Mouse (Mus musculus) hindbrain, embryonic 16.5 days (tissue): ENCODE data around the gene Pdcd5. TPM values are rescaled to one million over a fixed set of nuclear protein-coding genes. Genes with fewer than 3 reads are reported as not detected.
A peak's percentile ranks its signal among the peaks of the same experiment; 100 is the strongest.

ENCODE experiments used
- ATAC-seq: fragments of 200-750 bp; cut with Nextera tagmentation; 2 replicates; pipeline ENCODE4 v1.8.0; 2017; ENCODE audit warnings: moderate TSS enrichment, moderate library complexity
- H3K27ac ChIP-seq: fragments of 300-500 bp; sonication (generic); 2 replicates; pipeline ENCODE4 v1.5.1; 2014; ENCODE audit warnings: low read depth, mild to moderate bottlenecking, control low read depth, low read length, moderate library complexity
- H3K27me3 ChIP-seq: fragments of 300-500 bp; sonication (generic); replicated peaks from 2 replicates; pipeline ENCODE4 v1.6.1; 2014; ENCODE audit warnings: low read length; ENCODE audit not compliant: control insufficient read depth, insufficient read depth
- H3K36me3 ChIP-seq: fragments of 300-500 bp; sonication (generic); 2 replicates; pipeline ENCODE4 v1.6.1; 2014; ENCODE audit warnings: mild to moderate bottlenecking, low read length, moderate library complexity, mixed read lengths; ENCODE audit not compliant: control insufficient read depth, insufficient read depth
- H3K4me1 ChIP-seq: fragments of 300-500 bp; sonication (generic); 2 replicates; pipeline ENCODE4 v1.6.1; 2014; ENCODE audit warnings: low read depth, low read length; ENCODE audit not compliant: control insufficient read depth, insufficient read depth
- H3K4me2 ChIP-seq: fragments of 300-500 bp; sonication (generic); 2 replicates; pipeline ENCODE4 v1.6.1; 2014; ENCODE audit warnings: mild to moderate bottlenecking, low read length, control low read depth, moderate library complexity
- H3K4me3 ChIP-seq: fragments of 300-500 bp; sonication (generic); 2 replicates; pipeline ENCODE4 v1.5.1; 2014; ENCODE audit warnings: mild to moderate bottlenecking, low read length, control low read depth, moderate library complexity
- H3K9ac ChIP-seq: fragments of 300-500 bp; sonication (generic); 2 replicates; pipeline ENCODE4 v1.6.1; 2014; ENCODE audit warnings: low read depth, mild to moderate bottlenecking, control low read depth, low read length, moderate library complexity
- H3K9me3 ChIP-seq: fragments of 300-500 bp; sonication (generic); 2 replicates; pipeline ENCODE4 v1.6.1; 2014; ENCODE audit warnings: mild to moderate bottlenecking, low read length, moderate library complexity; ENCODE audit not compliant: control insufficient read depth
- WGBS: fragments of 180-500 bp; shearing (Covaris S2); extraction: QIAGEN DNeasy Blood & Tissue Kit; methylation state at CpG from one replicate; pipeline ENCODE4 v1.1.7; 2014; 5-methylcytosine and 5-hydroxymethylcytosine counted together
- polyA plus RNA-seq: library from polyadenylated mRNA; unstranded; fragments of >200 nt; fragmentation: Nextera tagmentation; extraction: Ambion mirVana; gene quantifications from 2 replicates; pipeline ENCODE4 v1.2.1, GENCODE M21; 2015

Gene Pdcd5
- polyA plus RNA-seq, 1 experiment from 2014 or later = 244 TPM

- Histone ChIP-seq H3K9me3 (peaks cover 5% of the 10 kb centered on the region; the same call in 1 of the 2 replicates), H3K27me3 (no peaks in the 10 kb centered on the region), H3K27ac (no peak overlapping the region), H3K36me3 (no peaks in the 10 kb centered on the region), H3K9ac (no peak overlapping the region), H3K4me1 (peaks cover 6% of the 10 kb centered on the region), H3K4me2 (no peak overlapping the region), H3K4me3 (no peak overlapping the region)
- WGBS = 85% methylated on average over 3 of the region's 3 CpGs
- ATAC-seq = no peak
Measured at GRCm38 (mm10) chr7:35681559-35681958, 34.2 kb upstream of the Pdcd5 start.

GRCm38 (mm10) chr7:35678976-35679375, 31.7 kb upstream of the Pdcd5 start:
- H3K27me3 ChIP-seq = no peaks in the 10 kb centered on the region
- peaks cover 5% of the 10 kb centered on the region; the same call in 1 of the 2 replicates for H3K9me3 ChIP-seq
- no peak overlapping the region for H3K9ac ChIP-seq
- H3K4me2 ChIP-seq = no peak overlapping the region
- ATAC-seq = no peak
- H3K4me3 ChIP-seq = no peak overlapping the region
- H3K4me1 ChIP-seq = no peaks in the 10 kb centered on the region
- no peaks in the 10 kb centered on the region for H3K36me3 ChIP-seq
- 75% methylated on average over 4 of the region's 4 CpGs for WGBS
- H3K27ac ChIP-seq = no peak overlapping the region

DNA sequence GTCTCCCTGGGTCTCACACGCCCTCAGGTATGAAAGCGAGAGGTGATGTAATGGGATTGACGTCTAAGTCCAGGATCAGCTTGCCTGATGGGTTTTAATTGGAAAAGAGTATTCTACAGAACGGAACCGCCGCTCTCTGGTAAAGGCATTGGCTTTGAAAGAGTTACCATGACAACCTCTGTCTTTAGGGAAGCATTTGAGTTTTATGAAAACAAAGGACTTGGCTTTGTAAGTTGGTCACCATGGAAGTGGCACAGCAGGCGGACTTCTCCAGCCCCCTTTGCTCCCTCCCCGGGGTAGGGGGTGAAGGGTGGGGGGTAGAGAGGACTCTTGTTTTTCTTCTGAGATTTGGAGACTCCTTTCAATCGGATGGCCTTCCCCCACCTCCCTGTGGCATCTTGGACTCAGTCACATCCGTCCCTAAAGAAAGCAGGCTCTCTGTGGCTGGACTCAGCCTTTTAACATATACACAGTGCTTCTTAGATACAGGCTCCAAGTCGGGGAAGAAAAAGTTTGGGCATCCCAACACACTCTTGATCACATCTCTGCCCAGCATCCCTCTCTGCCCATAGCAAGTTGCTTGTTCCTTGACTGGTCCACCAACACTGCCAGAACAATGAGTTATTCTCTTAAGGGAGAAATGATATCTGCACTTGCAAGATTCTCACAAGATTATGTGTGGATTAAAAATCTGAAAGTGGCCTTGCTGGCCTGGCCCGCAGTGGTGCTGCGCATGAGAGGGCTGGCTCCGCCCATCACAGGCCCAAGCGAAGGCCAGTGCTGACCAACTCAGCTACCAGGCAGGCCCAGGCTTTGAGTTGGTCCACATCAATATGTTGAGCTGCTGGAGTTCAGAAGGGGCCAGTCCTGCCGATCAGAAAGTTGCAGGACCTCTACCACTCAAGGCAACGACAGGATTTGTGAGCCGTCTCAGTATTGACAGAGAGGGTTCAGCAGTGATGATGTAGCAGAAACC, 21.0 kb upstream of the Pdcd5 start:
- no peak overlapping the region for H3K4me3 ChIP-seq
- no peaks in the 10 kb centered on the region for H3K36me3 ChIP-seq
- H3K9ac ChIP-seq = no peak overlapping the region
- H3K9me3 ChIP-seq = no peaks in the 10 kb centered on the region
- H3K4me2 ChIP-seq = 0 out of 2 replicates have a peak overlapping the region, but pooled peaks have one; percentile 12
- H3K4me1 ChIP-seq = peaks cover 16% of the 10 kb centered on the region
- ATAC-seq = peak; percentile 90
- H3K27ac ChIP-seq = peak overlapping the region; percentile 76
- H3K27me3 ChIP-seq = 0 out of 2 replicates have a peak, but pooled peaks cover 2% of the 10 kb centered on the region
- 25% methylated on average over 18 of the region's 18 CpGs for WGBS

- H3K9ac ChIP-seq = peak overlapping the region; percentile 23; the same call in 1 of the 2 replicates
- H3K9me3 ChIP-seq = peaks cover 5% of the 10 kb centered on the region; the same call in 1 of the 2 replicates
- 35% methylated on average over 16 of the region's 16 CpGs for WGBS
- H3K36me3 ChIP-seq = no peaks in the 10 kb centered on the region
- ATAC-seq = no peak
- no peak overlapping the region for H3K4me2 ChIP-seq
- peaks cover 16% of the 10 kb centered on the region for H3K4me1 ChIP-seq
- H3K27me3 ChIP-seq = no peaks in the 10 kb centered on the region
- H3K27ac ChIP-seq = no peak overlapping the region
- H3K4me3 ChIP-seq = no peak overlapping the region
Measured at GRCm38 (mm10) chr7:35663790-35664376, 16.6 kb upstream of the Pdcd5 start.

DNA sequence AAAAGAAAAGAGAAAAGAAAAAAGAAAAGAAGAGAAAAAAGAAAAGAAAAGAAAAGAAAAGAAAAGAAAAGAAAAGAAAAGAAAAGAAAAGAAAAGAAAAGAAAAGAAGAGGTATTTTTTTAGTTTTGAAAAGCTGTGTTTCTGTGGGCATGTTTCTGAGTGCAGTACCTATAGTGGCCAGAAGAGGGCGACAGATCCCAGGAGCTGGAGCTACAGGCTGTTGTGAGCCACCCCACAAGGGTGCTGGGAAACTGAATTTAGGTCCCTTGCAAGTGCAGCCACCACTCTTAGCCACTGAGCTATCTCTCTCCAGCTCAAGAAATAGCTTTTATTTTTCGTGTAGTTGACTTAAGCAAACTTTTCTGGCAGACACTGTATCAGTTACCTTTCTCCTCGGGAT, 11.9 kb upstream of the Pdcd5 start:
- WGBS = 65% methylated on average over 3 of the region's 3 CpGs

GRCm38 (mm10) chr7:35657829-35658228, 10.5 kb upstream of the Pdcd5 start:
- Histone ChIP-seq H3K4me2 (no peak overlapping the region), H3K27ac (no peak overlapping the region), H3K27me3 (no peaks in the 10 kb centered on the region), H3K9ac (no peak overlapping the region), H3K4me1 (no peaks in the 10 kb centered on the region), H3K4me3 (no peak overlapping the region), H3K36me3 (no peaks in the 10 kb centered on the region), H3K9me3 (peaks cover 5% of the 10 kb centered on the region; the same call in 1 of the 2 replicates)
- ATAC-seq = no peak
- WGBS = 37% methylated on average over 6 of the region's 6 CpGs

More for the DNA sequence above, 11.9 kb upstream of the Pdcd5 start:
- H3K27me3 ChIP-seq = no peaks in the 10 kb centered on the region
- no peaks in the 10 kb centered on the region for H3K36me3 ChIP-seq
- no peak overlapping the region for H3K4me2 ChIP-seq
- peaks cover 5% of the 10 kb centered on the region; the same call in 1 of the 2 replicates for H3K9me3 ChIP-seq
- H3K27ac ChIP-seq = no peak overlapping the region
- ATAC-seq = no peak
- H3K4me1 ChIP-seq = peaks cover 6% of the 10 kb centered on the region
- no peak overlapping the region for H3K4me3 ChIP-seq
- no peak overlapping the region for H3K9ac ChIP-seq

DNA sequence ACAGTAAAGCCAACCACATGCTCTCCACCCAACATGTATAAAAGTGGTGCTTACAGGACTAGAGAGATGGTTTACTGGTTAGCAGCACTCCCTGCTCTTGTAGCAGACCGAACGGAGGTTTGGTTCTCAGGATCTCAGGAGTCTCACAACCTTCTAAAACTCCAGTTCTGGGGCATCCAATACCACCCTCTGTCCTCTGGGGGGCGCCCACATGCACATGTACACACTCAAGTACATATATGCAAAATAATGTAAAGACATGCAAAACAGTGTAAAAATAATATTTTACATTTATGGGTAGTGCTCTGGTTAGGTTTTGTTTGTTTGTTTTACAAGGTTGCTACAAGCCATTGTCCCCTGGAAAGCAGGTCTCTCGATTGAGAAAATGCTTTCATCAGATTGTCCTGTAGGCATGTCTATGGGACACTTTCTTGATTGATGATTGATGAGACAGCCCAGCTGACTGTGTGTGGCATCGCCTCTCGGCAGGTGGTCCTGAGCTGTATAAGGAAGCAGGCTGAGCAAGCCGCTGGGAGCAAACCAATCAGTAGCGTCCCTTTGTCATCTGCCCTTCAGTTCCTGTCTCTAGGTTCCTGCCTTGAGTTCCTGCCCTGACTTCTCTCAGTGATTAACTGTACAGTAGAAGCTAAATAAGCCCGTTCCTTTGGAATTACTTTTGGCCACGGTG, 4.4 kb upstream of the Pdcd5 start:
- ATAC-seq = no peak
- Histone ChIP-seq H3K36me3 (no peaks in the 10 kb centered on the region), H3K9ac (no peak overlapping the region), H3K4me1 (no peaks in the 10 kb centered on the region), H3K27ac (no peak overlapping the region; the same call in 1 of the 2 replicates), H3K9me3 (no peaks in the 10 kb centered on the region), H3K4me3 (no peak overlapping the region), H3K4me2 (no peak overlapping the region), H3K27me3 (no peaks in the 10 kb centered on the region)
- WGBS = 84% methylated on average over 10 of the region's 10 CpGs

DNA sequence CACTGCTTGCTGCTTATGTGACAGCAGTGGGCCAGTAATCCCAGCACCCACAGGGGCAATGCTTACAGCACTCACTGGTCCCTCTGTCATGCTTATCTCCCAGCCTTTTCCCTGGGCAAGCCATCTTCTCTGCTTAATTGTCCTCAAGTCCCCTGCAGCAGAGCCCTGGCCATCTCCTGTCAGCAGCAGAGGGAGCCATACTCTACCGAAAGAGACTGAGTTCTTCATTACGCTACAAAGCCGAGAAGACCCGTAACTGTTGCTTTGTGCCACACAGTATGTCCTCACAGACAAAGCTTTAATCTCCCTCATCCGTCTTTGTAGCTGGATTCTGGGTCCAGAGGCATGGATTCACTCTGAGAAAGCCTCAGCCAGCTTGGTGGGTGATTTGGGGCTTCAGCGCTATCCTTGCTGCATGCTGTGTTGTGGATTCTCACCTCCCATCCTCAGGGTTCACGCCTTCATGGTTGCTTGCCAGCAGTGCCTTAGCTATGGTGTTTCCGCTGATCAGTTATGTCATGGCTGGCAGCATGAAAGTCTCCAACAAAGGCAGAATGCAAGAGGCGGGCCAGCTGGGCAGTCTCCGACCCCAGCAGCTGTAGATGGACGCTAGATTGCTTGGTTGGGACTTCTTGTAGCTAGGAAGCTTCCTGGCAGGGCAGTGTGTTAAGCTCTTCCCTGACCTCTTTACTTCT, 3.5 kb upstream of the Pdcd5 start:
- H3K9ac ChIP-seq = peak overlapping the region; percentile 17
- ATAC-seq = no peak

More for the DNA sequence above, 3.5 kb upstream of the Pdcd5 start:
- Histone ChIP-seq H3K27ac (no peak overlapping the region; the same call in 1 of the 2 replicates), H3K36me3 (no peaks in the 10 kb centered on the region), H3K4me2 (no peak overlapping the region), H3K27me3 (no peaks in the 10 kb centered on the region), H3K4me1 (peaks cover 6% of the 10 kb centered on the region), H3K4me3 (no peak overlapping the region), H3K9me3 (no peaks in the 10 kb centered on the region)
- WGBS = 66% methylated on average over 11 of the region's 11 CpGs
